Mouse (Mus musculus) retina, postnatal 7 days (tissue): ENCODE results near the gene Arhgap30.

ENCODE experiments used
- DNase-seq: peaks from one replicate; pipeline ENCODE4 v3.0.0-alpha.2; 2012; ENCODE audit warnings: low read depth, low spot score

The Arhgap30 gene

DNA sequence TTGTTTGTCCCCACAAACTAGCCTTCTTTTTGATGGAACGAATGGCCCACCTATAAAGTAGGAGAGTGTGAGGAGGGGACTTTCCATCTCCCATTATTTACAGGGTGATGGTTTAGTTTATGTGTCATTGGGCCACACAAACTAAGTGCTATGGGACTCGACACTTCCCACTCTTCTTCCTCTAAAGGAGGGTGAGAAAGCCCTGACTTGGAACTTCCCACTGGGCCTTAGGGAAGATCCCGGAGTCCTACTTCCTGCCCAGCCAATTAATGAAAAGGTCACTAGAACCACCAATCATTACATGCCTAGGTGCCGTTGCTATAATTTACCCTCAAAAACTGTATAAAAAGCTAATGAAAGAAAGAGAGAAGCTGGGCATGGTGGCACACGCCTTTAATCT, 43.4 kb downstream of the Arhgap30 start:
- no peak for DNase-seq

GRCm38 (mm10) chr1:171435288-171435814, 46.6 kb downstream of the Arhgap30 start:
- DNase-seq: no peak

DNA sequence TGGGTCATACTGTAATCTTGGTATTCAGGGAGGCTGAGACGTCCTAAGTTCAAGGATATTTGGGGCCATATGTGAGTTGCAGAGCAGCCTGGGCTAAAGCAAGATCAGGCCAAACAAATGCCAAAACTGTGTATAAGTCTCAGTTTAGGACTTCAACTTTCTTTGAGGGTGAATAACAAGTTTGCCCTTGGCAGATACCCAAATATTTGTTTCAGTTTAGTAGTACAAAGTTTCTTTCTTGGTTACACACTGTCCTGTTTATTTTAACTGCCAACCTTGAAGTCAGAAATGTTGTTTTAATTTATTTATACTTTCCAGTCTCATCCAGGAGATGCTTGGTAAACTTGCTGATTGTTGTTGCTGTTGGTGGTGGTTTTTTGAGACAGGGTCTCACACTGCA, 47.2 kb downstream of the Arhgap30 start:
- DNase-seq: no peak

DNA sequence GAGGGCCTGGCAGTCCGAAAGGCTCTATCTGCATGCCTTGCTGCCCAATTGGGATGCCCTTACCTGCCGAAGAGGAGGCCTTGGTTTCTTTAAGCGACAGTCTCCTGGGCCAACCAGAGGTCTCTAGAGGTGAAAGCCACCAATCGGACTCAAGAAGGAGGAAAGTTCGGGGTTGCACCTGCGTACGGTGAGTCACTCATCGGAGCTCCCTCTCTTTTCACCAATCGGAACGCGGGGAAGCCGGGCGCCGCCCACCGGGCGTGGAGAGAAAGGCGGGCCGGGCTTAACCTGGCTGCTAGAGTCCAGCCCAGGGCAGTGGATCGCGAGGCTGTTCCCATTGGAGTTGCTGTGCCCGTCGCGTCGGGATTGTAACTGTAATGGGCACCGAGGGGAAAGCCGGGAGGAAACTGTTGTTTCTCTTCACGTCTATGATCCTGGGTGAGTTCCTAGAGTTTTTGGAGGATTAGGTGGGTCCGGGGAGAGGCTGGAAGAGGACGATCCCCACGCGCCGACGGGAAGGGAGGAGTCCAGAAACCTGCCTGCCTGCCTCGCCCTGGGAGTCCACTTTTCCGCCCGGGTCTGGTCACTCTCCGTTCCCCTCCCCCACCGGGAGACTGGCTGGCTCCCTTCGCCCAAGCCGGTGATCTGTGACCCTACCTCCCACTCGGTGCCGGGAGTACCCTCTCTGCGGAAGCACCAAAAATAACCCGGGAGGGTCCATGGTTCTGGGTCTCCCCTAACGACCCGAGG, 48.7 kb downstream of the Arhgap30 start, which contains the start of gene F11r:
TSS of gene F11r (plus strand) at position 272 of the 750 bp plus-strand sequence.
- DNase-seq: no peak

GRCm38 (mm10) chr1:171438014-171438670, 49.4 kb downstream of the Arhgap30 start:
- DNase-seq: no peak

- DNase-seq: no peak
Measured at GRCm38 (mm10) chr1:171439072-171439471, 50.3 kb downstream of the Arhgap30 start.

- no peak for DNase-seq
Measured at GRCm38 (mm10) chr1:171440025-171440725, 51.4 kb downstream of the Arhgap30 start.

DNA sequence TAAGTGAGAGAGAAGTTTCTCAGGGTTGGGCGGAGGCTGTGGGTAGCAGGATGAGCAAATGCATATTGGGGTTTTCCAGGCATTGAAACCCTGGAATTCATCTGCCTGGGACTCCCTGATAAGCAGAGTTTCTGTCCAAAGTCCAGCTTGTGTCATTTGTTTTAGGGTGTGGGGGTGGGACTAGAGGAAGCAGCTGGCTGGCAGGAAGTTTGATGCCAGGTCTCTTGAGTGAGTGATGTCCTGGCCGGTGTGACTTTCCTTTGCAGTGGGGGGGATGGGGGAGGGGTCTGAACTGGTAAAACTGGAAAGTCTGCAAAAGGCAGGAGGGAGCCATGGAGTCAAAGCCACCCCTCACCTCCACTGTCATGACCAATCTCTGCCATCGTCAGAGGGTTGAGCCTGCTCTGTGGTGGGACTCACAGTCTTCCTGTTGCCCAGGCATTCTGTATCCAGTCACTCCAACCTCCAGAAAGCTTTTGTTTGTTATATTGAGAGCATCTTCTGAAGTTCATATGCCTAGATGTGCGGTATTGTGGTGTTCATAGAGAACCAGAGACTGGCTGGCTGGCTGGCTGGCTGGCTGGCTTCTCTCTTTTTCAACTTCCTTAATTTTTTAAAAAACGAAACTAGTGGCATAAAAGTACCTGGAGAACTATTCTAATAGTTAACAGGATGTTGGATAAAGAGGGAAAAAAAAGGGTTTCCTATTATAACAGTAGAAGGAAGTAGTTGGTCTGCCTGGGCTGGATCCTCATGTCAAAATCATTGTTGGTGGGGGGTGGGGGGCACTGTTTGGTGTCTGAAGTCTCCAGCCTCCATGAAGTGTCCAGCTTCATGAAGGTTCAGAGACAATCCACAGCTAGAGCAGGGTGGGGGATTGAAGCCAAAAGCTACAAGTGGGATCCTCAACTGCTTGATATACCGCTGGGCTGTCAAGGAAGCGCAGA, 53.0 kb downstream of the Arhgap30 start:
- no peak for DNase-seq

- DNase-seq: no peak
Measured at GRCm38 (mm10) chr1:171442413-171442760, 53.6 kb downstream of the Arhgap30 start.

GRCm38 (mm10) chr1:171445050-171445449, 56.3 kb downstream of the Arhgap30 start:
- no peak for DNase-seq

DNA sequence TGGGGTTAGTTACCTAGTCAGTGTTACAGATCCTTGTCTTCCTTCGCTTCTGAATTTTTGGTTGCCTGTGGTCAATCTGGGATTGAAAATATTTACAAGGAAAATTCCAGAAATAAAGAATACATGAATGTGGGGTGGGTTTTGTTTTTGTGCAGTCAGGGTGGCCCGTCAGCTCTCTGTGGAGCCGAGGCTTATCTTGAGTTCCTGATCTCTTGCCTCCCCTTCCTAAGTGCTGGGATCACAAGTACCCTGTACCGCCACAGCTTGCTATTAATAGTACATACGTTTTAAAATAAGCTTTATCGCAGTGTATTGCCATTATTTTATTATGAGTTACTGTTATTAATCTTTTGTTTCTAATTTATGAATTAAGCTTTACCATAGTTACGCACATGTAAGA, 58.1 kb downstream of the Arhgap30 start:
- DNase-seq: no peak

DNA sequence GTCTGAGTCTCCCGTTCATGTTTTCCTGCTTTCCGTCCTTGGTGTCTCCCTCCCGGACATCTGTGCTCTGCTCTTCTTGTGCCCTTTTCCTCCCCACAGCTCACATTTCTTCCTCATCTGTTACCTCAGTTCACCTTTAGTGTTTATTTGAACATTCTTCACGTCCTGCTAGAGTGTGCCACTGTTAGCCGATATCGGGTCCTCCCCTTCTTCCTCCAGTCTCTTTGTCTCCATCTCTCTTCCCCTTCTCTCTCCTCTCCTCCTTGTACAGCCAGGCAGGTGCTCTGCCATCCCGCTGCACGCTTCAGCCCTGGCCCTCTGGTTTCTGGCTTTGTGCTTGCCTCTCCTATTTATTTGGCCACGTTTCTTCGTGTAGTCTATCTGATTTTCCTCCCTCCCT, 58.9 kb downstream of the Arhgap30 start:
- no peak for DNase-seq

DNA sequence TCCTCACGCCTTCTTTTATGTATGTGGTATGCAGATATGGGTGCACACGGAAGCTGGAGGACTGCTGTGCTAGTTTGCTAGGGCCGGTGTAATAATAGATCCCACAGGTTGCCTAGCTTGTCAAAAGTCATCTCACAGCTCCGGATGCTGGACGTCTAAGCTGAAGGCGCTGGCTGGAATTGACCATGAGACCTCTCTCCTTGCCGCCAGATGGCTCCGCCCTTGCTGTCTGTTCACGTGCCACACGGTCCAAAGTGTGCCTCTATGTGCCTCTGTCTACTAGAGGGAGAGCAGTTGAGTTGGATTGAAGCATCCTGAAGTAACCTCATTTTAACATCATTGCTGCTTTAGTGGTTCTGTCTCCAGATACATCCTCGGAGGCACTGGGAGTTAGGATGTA, 61.3 kb downstream of the Arhgap30 start:
- no peak for DNase-seq

- DNase-seq: no peak
Measured at GRCm38 (mm10) chr1:171451001-171451400, 62.2 kb downstream of the Arhgap30 start.

- DNase-seq: no peak
Measured at GRCm38 (mm10) chr1:171452522-171452921, 63.8 kb downstream of the Arhgap30 start.

- DNase-seq: no peak
Measured at GRCm38 (mm10) chr1:171452923-171453322, 64.2 kb downstream of the Arhgap30 start.

- no peak for DNase-seq
Measured at GRCm38 (mm10) chr1:171454926-171455325, 66.2 kb downstream of the Arhgap30 start.

- DNase-seq: no peak
Measured at GRCm38 (mm10) chr1:171457568-171457967, 68.8 kb downstream of the Arhgap30 start.

GRCm38 (mm10) chr1:171459791-171460190, 71.0 kb downstream of the Arhgap30 start:
- DNase-seq: no peak
